Comparison of ENCODE assay signal across 8 mouse cellular contexts in the genomic region with DNA sequence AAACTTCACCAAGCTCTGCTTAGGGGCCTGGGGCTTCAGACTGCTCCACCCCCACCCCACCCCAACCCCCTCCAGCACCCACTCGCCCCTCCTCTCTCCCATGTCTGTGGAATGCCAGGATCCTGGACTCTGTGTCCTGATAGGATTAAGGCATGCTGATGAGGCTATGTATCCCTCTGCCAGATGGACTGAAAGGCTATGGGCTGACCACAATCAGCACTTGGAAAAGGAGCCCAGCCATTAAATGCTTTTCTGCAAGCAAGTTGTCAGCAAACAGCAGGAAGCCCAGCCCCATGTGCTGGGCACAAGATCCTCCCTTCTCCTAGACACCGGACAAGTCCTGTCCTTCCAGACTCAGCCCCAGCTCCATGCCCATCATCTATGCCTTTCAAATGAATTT.
A peak's percentile ranks its signal among the peaks of the same experiment; 100 is the strongest.
DNase-seq lines count a peak whose midpoint lies in the region; ATAC-seq and TF ChIP-seq lines count a peak whose summit lies in the region.

No protein-coding gene starts in this region.

- ATAC-seq in neural tube, embryonic 13.5 days (ENCODE audit: low read depth): no peak
- ATAC-seq in limb, embryonic 15.5 days (ENCODE audit: insufficient number of reproducible peaks, low FRiP score, low TSS enrichment, low read depth): no peak
- no peak; the same call in 1 of the 2 replicates for ATAC-seq in stomach, postnatal 0 days (ENCODE audit: low FRiP score, low TSS enrichment)
- ATAC-seq in liver, embryonic 12.5 days: no peak

- peak overlapping the region; percentile 77 for H3K27ac ChIP-seq in neural tube, embryonic 13.5 days (replicated peaks)
- peak overlapping the region; percentile 70 for H3K27ac ChIP-seq in limb, embryonic 15.5 days
- peak overlapping the region; percentile 76; the same call in 1 of the 2 replicates for H3K27ac ChIP-seq in stomach, postnatal 0 days (replicated peaks)
- H3K27ac ChIP-seq in liver, embryonic 12.5 days: no peak overlapping the region

- H3K27me3 ChIP-seq in neural tube, embryonic 13.5 days: no peaks in the 10 kb centered on the region
- H3K27me3 ChIP-seq in limb, embryonic 15.5 days: no peaks in the 10 kb centered on the region
- no peaks in the 10 kb centered on the region for H3K27me3 ChIP-seq in stomach, postnatal 0 days (ENCODE audit: control insufficient read depth, insufficient read depth, low read length)
- no peaks in the 10 kb centered on the region for H3K27me3 ChIP-seq in liver, embryonic 12.5 days (replicated peaks)

- no peak overlapping the region for H3K4me3 ChIP-seq in neural tube, embryonic 13.5 days
- no peak overlapping the region for H3K4me3 ChIP-seq in limb, embryonic 15.5 days
- H3K4me3 ChIP-seq in stomach, postnatal 0 days (ENCODE audit: low read depth, low read length): no peak overlapping the region
- H3K4me3 ChIP-seq in liver, embryonic 12.5 days: no peak overlapping the region

- WGBS in neural tube, embryonic 13.5 days: 35% methylated on average over 2 of the region's 2 CpGs
- WGBS in limb, embryonic 15.5 days: 41% methylated on average over 2 of the region's 2 CpGs
- 58% methylated on average over 2 of the region's 2 CpGs for WGBS in stomach, postnatal 0 days
- 65% methylated on average over 2 of the region's 2 CpGs for WGBS in liver, embryonic 12.5 days (ENCODE audit: insufficient replicate concordance)

- H3K4me2 ChIP-seq in neural tube, embryonic 13.5 days: no peak overlapping the region
- H3K4me2 ChIP-seq in limb, embryonic 15.5 days: no peak overlapping the region
- no peak overlapping the region for H3K4me2 ChIP-seq in stomach, postnatal 0 days (replicated peaks; ENCODE audit: low read depth)
- H3K4me2 ChIP-seq in liver, embryonic 12.5 days: no peak overlapping the region

- no peak for TF ChIP-seq EP300 in stomach, postnatal 0 days (optimal IDR thresholded peaks at IDR 0.05)

- TF ChIP-seq CTCF in stomach, postnatal 0 days (IDR thresholded peaks at IDR 0.05; ENCODE audit: low read depth): no peak

- H3K9ac ChIP-seq in neural tube, embryonic 13.5 days: no peak overlapping the region
- no peak overlapping the region for H3K9ac ChIP-seq in limb, embryonic 15.5 days
- no peak overlapping the region for H3K9ac ChIP-seq in stomach, postnatal 0 days (ENCODE audit: low read length)
- H3K9ac ChIP-seq in liver, embryonic 12.5 days: no peak overlapping the region

- peak; percentile 35 for DNase-seq in embryo, embryonic 10 days (ENCODE audit: low spot score)
- no peak for DNase-seq in embryo, embryonic 10.5 days (ENCODE audit: low spot score)
- DNase-seq in neural tube, embryonic 10.5 days (ENCODE audit: extremely low spot score, low spot score): no peak
- no peak for DNase-seq in stomach, postnatal 0 days (ENCODE audit: low spot score)
- DNase-seq in right cerebral cortex, postnatal 14 days: no peak

- peaks cover 37% of the 10 kb centered on the region for H3K4me1 ChIP-seq in neural tube, embryonic 13.5 days (replicated peaks)
- H3K4me1 ChIP-seq in limb, embryonic 15.5 days: peaks cover 38% of the 10 kb centered on the region
- H3K4me1 ChIP-seq in stomach, postnatal 0 days (replicated peaks; ENCODE audit: control insufficient read depth, insufficient read depth): 0 out of 2 replicates have a peak, but pooled peaks cover 2% of the 10 kb centered on the region
- H3K4me1 ChIP-seq in liver, embryonic 12.5 days: peaks cover 11% of the 10 kb centered on the region

- no peaks in the 10 kb centered on the region for H3K36me3 ChIP-seq in neural tube, embryonic 13.5 days
- H3K36me3 ChIP-seq in limb, embryonic 15.5 days: no peaks in the 10 kb centered on the region
- no peaks in the 10 kb centered on the region for H3K36me3 ChIP-seq in stomach, postnatal 0 days (ENCODE audit: control insufficient read depth, insufficient read depth, low read length)
- H3K36me3 ChIP-seq in liver, embryonic 12.5 days: no peaks in the 10 kb centered on the region

- H3K9me3 ChIP-seq in neural tube, embryonic 13.5 days: no peaks in the 10 kb centered on the region
- no peaks in the 10 kb centered on the region for H3K9me3 ChIP-seq in limb, embryonic 15.5 days
- H3K9me3 ChIP-seq in stomach, postnatal 0 days (ENCODE audit: control insufficient read depth, low read length): no peaks in the 10 kb centered on the region
- no peaks in the 10 kb centered on the region for H3K9me3 ChIP-seq in liver, embryonic 12.5 days (replicated peaks)
